Mouse (Mus musculus) E14TG2a.4 (cell line): ENCODE measurements at regions not wholly inside any gene's neighbourhood (a gene's known extent, or its start where the extent isn't known, plus 50 kb on each side); places are given as distances from the start of the nearest gene placed in this dataset.

ENCODE experiments used
- CTCF ChIP-seq: conservative IDR thresholded peaks from 2 replicates; pipeline ENCODE4 v1.5.1; 2014; ENCODE audit warnings: low read length
- POU5F1 ChIP-seq: IDR thresholded peaks from 2 replicates; pipeline ENCODE4 v1.6.1; 2014; ENCODE audit warnings: low read length, borderline replicate concordance

GRCm38 (mm10) chr1:72936681-72937465 lies 62.2 kb upstream of the Igfbp5 start:
- no peak for TF ChIP-seq CTCF
- TF ChIP-seq POU5F1, result no peak
